Mouse (Mus musculus): ENCODE data around the gene Sipa1l3.

GRCm38 (mm10) chr7:29335841-29336671, 182.4 kb downstream of the Sipa1l3 start:
- TF ChIP-seq USF1 (IDR thresholded peaks at IDR 0.05; ENCODE audit: low read depth) (no peak), MYOG (IDR thresholded peaks at IDR 0.05; ENCODE audit: control insufficient read depth in 1 of 3, insufficient read depth in 1 of 3, insufficient read length in 2 of 3, low read depth in 2 of 3) (no peak), POLR2A (IDR thresholded peaks at IDR 0.05; ENCODE audit: insufficient read length, low read depth) (no peak), POLR2AphosphoS2 (IDR thresholded peaks at IDR 0.05; ENCODE audit: insufficient read length, low read depth) (no peak), E2F4 (IDR thresholded peaks at IDR 0.05; ENCODE audit: insufficient read depth) (no peak), MAX (IDR thresholded peaks at IDR 0.05; ENCODE audit: low read depth) (no peak)
